Mouse (Mus musculus) liver, postnatal 0 days (tissue): Measurements from ENCODE around the gene Nrip1. TPM values are rescaled to one million over a fixed set of nuclear protein-coding genes. Genes with fewer than 3 reads are reported as not detected.

Experiments
- ATAC-seq: fragments of 200-750 bp; cut with Nextera tagmentation; 2 replicates; pipeline ENCODE4 v1.8.0; 2017; ENCODE audit warnings: mild to moderate bottlenecking, moderate library complexity
- DNase-seq: peaks from one replicate; pipeline ENCODE4 v3.0.0-alpha.2; 2016
- H3K27ac ChIP-seq: fragments of 300-500 bp; sonication (generic); 2 replicates; pipeline ENCODE4 v1.5.1; 2014; ENCODE audit warnings: antibody characterized with exemption, moderate library complexity, mild to moderate bottlenecking, low read depth
- H3K27me3 ChIP-seq: fragments of 300-500 bp; sonication (generic); 2 replicates; pipeline ENCODE4 v1.6.1; 2014; ENCODE audit warnings: low read length, control low read depth, mixed read lengths; ENCODE audit not compliant: insufficient read depth
- H3K36me3 ChIP-seq: fragments of 300-500 bp; sonication (generic); replicated peaks from 2 replicates; pipeline ENCODE4 v1.6.1; 2014; ENCODE audit warnings: mild to moderate bottlenecking, control low read depth, low read length, moderate library complexity, mixed read lengths; ENCODE audit not compliant: insufficient read depth
- H3K4me1 ChIP-seq: fragments of 300-500 bp; sonication (generic); 2 replicates; pipeline ENCODE4 v1.6.1; 2014; ENCODE audit warnings: antibody characterized with exemption, mild to moderate bottlenecking, control low read depth; ENCODE audit not compliant: insufficient read depth
- H3K4me2 ChIP-seq: fragments of 300-500 bp; sonication (generic); 2 replicates; pipeline ENCODE4 v1.6.1; 2014; ENCODE audit warnings: low read depth, mild to moderate bottlenecking, low read length, moderate library complexity, mixed read lengths
- H3K4me3 ChIP-seq: fragments of 300-500 bp; sonication (generic); 2 replicates; pipeline ENCODE4 v1.5.1; 2014; ENCODE audit warnings: low read depth, low read length
- H3K9ac ChIP-seq: fragments of 300-500 bp; sonication (generic); replicated peaks from 2 replicates; pipeline ENCODE4 v1.6.1; 2014; ENCODE audit warnings: mild to moderate bottlenecking, moderate library complexity
- H3K9me3 ChIP-seq: fragments of 300-500 bp; sonication (generic); 2 replicates; pipeline ENCODE4 v1.6.1; 2016; ENCODE audit warnings: mild to moderate bottlenecking, control low read depth, low read length, mixed read lengths
- CTCF ChIP-seq: sonication (generic); IDR thresholded peaks from 2 replicates; pipeline ENCODE4 v1.5.1; 2016; ENCODE audit warnings: antibody characterized with exemption, low read depth
- EP300 ChIP-seq: IDR thresholded peaks from 2 replicates; pipeline ENCODE4 v1.6.1; 2016; ENCODE audit warnings: antibody characterized with exemption, low read depth, mild to moderate bottlenecking
- WGBS: fragments of 180-500 bp; shearing (Covaris S2); extraction: QIAGEN DNeasy Blood & Tissue Kit; methylation state at CpG from one replicate; pipeline ENCODE4 v1.1.7; 2014; ENCODE audit not compliant: insufficient replicate concordance; 5-methylcytosine and 5-hydroxymethylcytosine counted together
- polyA plus RNA-seq: library from polyadenylated mRNA; unstranded; fragments of >200 nt; fragmentation: Nextera tagmentation; extraction: Ambion mirVana; gene quantifications from 2 replicates; pipeline ENCODE4 v1.2.1, GENCODE M21; 2015

Nrip1 gene
- polyA plus RNA-seq, 1 experiment from 2014 or later, result 11.2 TPM

GRCm38 (mm10) chr16:76323141-76323540 is 50.5 kb downstream of the Nrip1 start:
- Histone ChIP-seq H3K9ac (peak overlapping the region; percentile 48), H3K4me3 (peak overlapping the region; percentile 23), H3K27ac (peak overlapping the region; percentile 82), H3K4me2 (peak overlapping the region; percentile 45), H3K4me1 (peaks cover 39% of the 10 kb centered on the region), H3K36me3 (peaks cover 3% of the 10 kb centered on the region; the same call in 1 of the 2 replicates), H3K27me3 (no peaks in the 10 kb centered on the region), H3K9me3 (no peaks in the 10 kb centered on the region)
- WGBS, result 81% methylated on average over 2 of the region's 2 CpGs
- no peak for DNase-seq
- ATAC-seq, result peak; percentile 66
- no peak for TF ChIP-seq CTCF
- TF ChIP-seq EP300, result no peak

DNA sequence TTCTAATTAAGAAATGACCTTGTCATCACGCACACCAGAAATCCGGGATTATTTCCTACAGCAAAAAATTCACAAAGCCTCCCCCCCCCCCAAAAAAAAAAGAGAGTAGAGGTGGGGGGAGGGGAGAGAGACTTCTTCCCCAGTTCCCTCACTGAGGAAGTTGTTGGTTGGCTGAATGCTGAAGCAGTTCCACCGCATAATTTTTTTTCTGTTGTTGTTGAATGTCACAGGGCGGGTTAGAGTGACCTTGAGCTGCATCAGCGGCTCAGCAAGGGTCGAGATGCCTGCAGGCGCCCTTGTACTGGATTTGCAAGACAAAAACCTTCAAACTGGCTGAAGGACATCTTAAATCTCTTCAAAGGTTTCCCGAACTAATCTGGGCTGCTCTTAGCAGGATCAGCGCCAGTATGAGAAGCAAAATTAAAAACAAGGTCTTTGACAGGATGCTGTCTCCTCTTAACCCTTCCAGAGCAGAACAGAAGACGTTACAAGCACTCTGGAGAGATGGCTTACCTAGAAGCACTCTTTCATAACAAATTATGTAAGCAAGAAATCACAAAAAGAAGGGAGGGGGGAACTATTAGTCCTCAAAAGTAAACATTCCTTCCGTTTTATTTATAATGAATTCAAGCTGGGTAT is 52.0 kb downstream of the Nrip1 start:
- H3K4me3 ChIP-seq, result no peak overlapping the region
- DNase-seq (no peak), ATAC-seq (no peak)
- peaks cover 46% of the 10 kb centered on the region for H3K4me1 ChIP-seq
- peak overlapping the region; percentile 55; the same call in 1 of the 2 replicates for H3K27ac ChIP-seq
- TF ChIP-seq EP300 (no peak), CTCF (no peak)
- H3K27me3 ChIP-seq, result no peaks in the 10 kb centered on the region
- 34% methylated on average over 11 of the region's 11 CpGs for WGBS
- H3K4me2 ChIP-seq, result peak overlapping the region; percentile 32; the same call in 1 of the 2 replicates
- 0 out of 2 replicates have a peak overlapping the region, but pooled peaks have one; percentile 21 for H3K9ac ChIP-seq
- H3K36me3 ChIP-seq, result peaks cover 3% of the 10 kb centered on the region; the same call in 1 of the 2 replicates
- H3K9me3 ChIP-seq, result no peaks in the 10 kb centered on the region

GRCm38 (mm10) chr16:76320118-76320473 is 53.5 kb downstream of the Nrip1 start:
- no peak overlapping the region for H3K4me3 ChIP-seq
- ATAC-seq (no peak), DNase-seq (no peak)
- peaks cover 46% of the 10 kb centered on the region for H3K4me1 ChIP-seq
- WGBS, result 84% methylated on average over 5 of the region's 5 CpGs
- H3K27me3 ChIP-seq, result no peaks in the 10 kb centered on the region
- no peak for TF ChIP-seq EP300
- no peak for TF ChIP-seq CTCF
- no peak overlapping the region for H3K4me2 ChIP-seq
- no peaks in the 10 kb centered on the region for H3K9me3 ChIP-seq
- peak overlapping the region; percentile 48; the same call in 1 of the 2 replicates for H3K27ac ChIP-seq
- H3K9ac ChIP-seq, result no peak overlapping the region
- no peaks in the 10 kb centered on the region; the same call in 1 of the 2 replicates for H3K36me3 ChIP-seq

DNA sequence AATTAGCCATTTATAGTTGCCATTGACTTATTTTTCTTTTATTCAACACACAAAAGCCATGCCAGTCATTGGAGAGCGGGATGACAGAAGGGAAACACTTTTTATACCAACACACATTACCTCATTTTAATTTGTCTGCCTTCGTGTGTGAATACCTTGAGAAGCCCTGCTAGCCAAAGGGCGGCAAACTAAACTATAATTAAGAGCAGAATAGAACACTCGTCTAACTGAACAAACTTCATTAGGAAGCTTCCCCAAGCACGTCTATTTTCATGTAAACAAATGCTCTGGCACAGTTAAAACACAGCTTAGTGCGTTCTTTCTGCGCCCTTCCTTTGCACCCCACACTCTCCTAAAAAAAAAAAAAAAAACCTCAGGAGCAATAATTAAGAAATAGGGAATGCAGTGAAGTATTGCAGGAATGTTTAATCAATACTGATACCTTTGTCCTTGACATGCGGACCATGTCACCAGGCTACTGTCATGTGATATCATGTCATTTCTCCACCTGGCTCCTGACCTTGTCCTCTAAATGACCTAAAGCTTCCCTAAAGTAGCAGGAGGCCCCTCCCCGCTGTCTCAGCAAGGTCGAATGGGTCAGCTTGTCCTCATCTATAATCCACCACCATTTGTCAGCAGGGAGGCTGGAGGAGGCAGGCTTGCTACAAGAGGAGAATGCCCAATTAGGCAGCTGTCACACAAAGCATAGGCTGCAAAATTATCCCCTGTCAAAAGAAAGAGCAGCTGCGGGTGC is 54.1 kb downstream of the Nrip1 start:
- H3K36me3 ChIP-seq, result no peaks in the 10 kb centered on the region; the same call in 1 of the 2 replicates
- no peak overlapping the region for H3K4me2 ChIP-seq
- 76% methylated on average over 11 of the region's 11 CpGs for WGBS
- no peaks in the 10 kb centered on the region for H3K27me3 ChIP-seq
- 0 out of 2 replicates have a peak, but pooled peaks have one; percentile 41 for TF ChIP-seq EP300
- TF ChIP-seq CTCF, result no peak
- H3K4me3 ChIP-seq, result no peak overlapping the region
- H3K4me1 ChIP-seq, result peaks cover 46% of the 10 kb centered on the region
- DNase-seq (no peak), ATAC-seq (no peak; the same call in 1 of the 2 replicates)
- no peaks in the 10 kb centered on the region for H3K9me3 ChIP-seq
- no peak overlapping the region for H3K9ac ChIP-seq
- H3K27ac ChIP-seq, result peak overlapping the region; percentile 48; the same call in 1 of the 2 replicates

DNA sequence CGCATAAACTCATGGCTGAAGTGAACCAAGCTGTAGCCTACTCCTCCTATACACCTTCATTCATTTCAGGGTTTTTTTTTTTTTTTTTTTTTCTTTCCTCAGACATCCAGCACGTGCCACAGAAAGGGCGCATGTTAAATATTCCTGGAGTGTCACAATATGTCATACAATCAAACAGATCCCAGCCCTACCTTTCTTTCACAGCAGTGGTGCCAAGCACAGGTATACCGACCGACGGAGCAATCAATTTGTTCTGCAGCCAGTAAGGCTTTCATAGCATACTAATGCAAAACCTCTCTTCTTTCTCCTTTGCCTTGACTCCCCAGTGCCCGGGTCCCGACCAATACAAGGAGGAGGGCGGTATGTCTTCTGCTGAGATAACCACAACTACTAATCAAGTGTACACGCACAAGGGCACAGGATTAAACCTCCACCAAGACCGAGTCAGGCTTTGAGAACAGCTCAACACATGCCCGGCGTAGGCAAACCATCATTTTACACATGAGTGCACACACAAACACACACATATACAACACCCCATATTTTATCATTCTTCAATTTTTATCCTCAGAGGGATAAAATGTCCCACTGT is 55.2 kb downstream of the Nrip1 start:
- no peak for DNase-seq
- 0 out of 2 replicates have a peak overlapping the region, but pooled peaks have one; percentile 32 for H3K9ac ChIP-seq

More for the DNA sequence above, 55.2 kb downstream of the Nrip1 start:
- no peaks in the 10 kb centered on the region for H3K27me3 ChIP-seq
- no peaks in the 10 kb centered on the region for H3K9me3 ChIP-seq
- no peak for TF ChIP-seq EP300
- TF ChIP-seq CTCF, result no peak
- no peaks in the 10 kb centered on the region; the same call in 1 of the 2 replicates for H3K36me3 ChIP-seq
- H3K4me3 ChIP-seq, result no peak overlapping the region
- H3K4me2 ChIP-seq, result 0 out of 2 replicates have a peak overlapping the region, but pooled peaks have one; percentile 15
- ATAC-seq, result no peak
- H3K4me1 ChIP-seq, result peaks cover 50% of the 10 kb centered on the region
- 69% methylated on average over 13 of the region's 13 CpGs for WGBS
- H3K27ac ChIP-seq, result peak overlapping the region; percentile 31; the same call in 1 of the 2 replicates
